Mouse (Mus musculus): ENCODE measurements around the gene Ranbp3.

GRCm38 (mm10) chr17:56643237-56643636, 29.9 kb upstream of the Ranbp3 start:
- no peak for TF ChIP-seq CTCF (IDR thresholded peaks at IDR 0.05; ENCODE audit: borderline replicate concordance, control insufficient read depth, extremely low read depth, insufficient read depth, low read length, poor library complexity)
- TF ChIP-seq POLR2A (IDR thresholded peaks at IDR 0.05; ENCODE audit: control insufficient read depth, extremely low read depth, insufficient read depth, low read length, poor library complexity): no peak
